Mouse (Mus musculus): ENCODE results near the gene Trim47. TPM values are rescaled to one million over a fixed set of nuclear protein-coding genes. Genes with fewer than 3 reads are reported as not detected.

The Trim47 gene
- polyA plus RNA-seq, 1 experiment = 101 TPM

- H3K4me2 ChIP-seq (ENCODE audit: low read depth) = no peak overlapping the region
- no peaks in the 10 kb centered on the region for H3K79me2 ChIP-seq (ENCODE audit: control insufficient read depth, insufficient read depth)
- no peak overlapping the region for H3K4me3 ChIP-seq
- no peak overlapping the region for H3ac ChIP-seq (ENCODE audit: control insufficient read depth, insufficient read length)
- no peak for TF ChIP-seq E2F4 (IDR thresholded peaks at IDR 0.05; ENCODE audit: insufficient read depth)
- no peak for TF ChIP-seq MAX (IDR thresholded peaks at IDR 0.05; ENCODE audit: low read depth)
- TF ChIP-seq POLR2A (IDR thresholded peaks at IDR 0.05; ENCODE audit: insufficient read length, low read depth) = no peak
- TF ChIP-seq REST (IDR thresholded peaks at IDR 0.05; ENCODE audit: insufficient read depth, insufficient read length) = no peak
- no peak for TF ChIP-seq USF1 (IDR thresholded peaks at IDR 0.05; ENCODE audit: low read depth)
- no peak for TF ChIP-seq TCF3 (IDR thresholded peaks at IDR 0.05; ENCODE audit: insufficient read length, low read depth)
- no peak for TF ChIP-seq MYOG (IDR thresholded peaks at IDR 0.05; ENCODE audit: control insufficient read depth in 1 of 3, insufficient read depth in 1 of 3, insufficient read length in 2 of 3, low read depth in 2 of 3)
- H3K27me3 ChIP-seq (ENCODE audit: control insufficient read depth, insufficient read depth, insufficient read length) = no peaks in the 10 kb centered on the region
- H3K36me3 ChIP-seq (ENCODE audit: control insufficient read depth, insufficient read depth) = no peaks in the 10 kb centered on the region
Observed at GRCm38 (mm10) chr11:116117819-116118218, 9.2 kb downstream of the Trim47 start.

- H3K27me3 ChIP-seq (ENCODE audit: control insufficient read depth, insufficient read depth, insufficient read length) = no peaks in the 10 kb centered on the region
- TF ChIP-seq TCF12 (IDR thresholded peaks at IDR 0.05; ENCODE audit: insufficient read depth, poor library complexity, severe bottlenecking) (no peak), REST (IDR thresholded peaks at IDR 0.05; ENCODE audit: insufficient read depth, insufficient read length) (no peak), MYOD1 (IDR thresholded peaks at IDR 0.05; ENCODE audit: control insufficient read depth in 1 of 3, insufficient read length in 2 of 3, low read depth in 2 of 3) (no peak), CEBPB (IDR thresholded peaks at IDR 0.05; ENCODE audit: insufficient read depth, poor library complexity, severe bottlenecking) (no peak), TCF3 (IDR thresholded peaks at IDR 0.05; ENCODE audit: insufficient read length, low read depth) (no peak), POLR2A (IDR thresholded peaks at IDR 0.05; ENCODE audit: insufficient read length, low read depth) (no peak), POLR2AphosphoS2 (IDR thresholded peaks at IDR 0.05; ENCODE audit: insufficient read length, low read depth) (no peak), USF1 (IDR thresholded peaks at IDR 0.05; ENCODE audit: low read depth) (no peak), SRF (IDR thresholded peaks at IDR 0.05; ENCODE audit: control insufficient read depth, insufficient read length, low read depth) (no peak), MYOG (IDR thresholded peaks at IDR 0.05; ENCODE audit: control insufficient read depth in 1 of 3, insufficient read depth in 1 of 3, insufficient read length in 2 of 3, low read depth in 2 of 3) (no peak), MAX (IDR thresholded peaks at IDR 0.05; ENCODE audit: low read depth) (no peak), E2F4 (IDR thresholded peaks at IDR 0.05; ENCODE audit: insufficient read depth) (no peak)
- no peaks in the 10 kb centered on the region for H3K36me3 ChIP-seq (ENCODE audit: control insufficient read depth, insufficient read depth)
- H3K4me3 ChIP-seq = no peak overlapping the region
- H3ac ChIP-seq (ENCODE audit: control insufficient read depth, insufficient read length) = no peak overlapping the region
- no peaks in the 10 kb centered on the region for H3K79me2 ChIP-seq (ENCODE audit: control insufficient read depth, insufficient read depth)
- H3K4me2 ChIP-seq (ENCODE audit: low read depth) = no peak overlapping the region
Observed at GRCm38 (mm10) chr11:116117241-116117640, 9.8 kb downstream of the Trim47 start.

- Histone ChIP-seq H3K4me2 (ENCODE audit: low read depth) (no peak overlapping the region), H3K79me2 (ENCODE audit: control insufficient read depth, insufficient read depth) (peaks cover 11% of the 10 kb centered on the region), H3ac (ENCODE audit: control insufficient read depth, insufficient read length) (no peak overlapping the region), H3K27me3 (ENCODE audit: control insufficient read depth, insufficient read depth, insufficient read length) (no peaks in the 10 kb centered on the region), H3K4me3 (no peak overlapping the region), H3K36me3 (ENCODE audit: control insufficient read depth, insufficient read depth) (no peaks in the 10 kb centered on the region)
- TF ChIP-seq REST (IDR thresholded peaks at IDR 0.05; ENCODE audit: insufficient read depth, insufficient read length) (no peak), CEBPB (IDR thresholded peaks at IDR 0.05; ENCODE audit: insufficient read depth, poor library complexity, severe bottlenecking) (no peak), SRF (IDR thresholded peaks at IDR 0.05; ENCODE audit: control insufficient read depth, insufficient read length, low read depth) (no peak)
Observed at GRCm38 (mm10) chr11:116111611-116112203, 15.3 kb downstream of the Trim47 start.

GRCm38 (mm10) chr11:116111067-116111466 lies 15.9 kb downstream of the Trim47 start:
- TF ChIP-seq TCF3 (IDR thresholded peaks at IDR 0.05; ENCODE audit: insufficient read length, low read depth) (no peak), TCF12 (IDR thresholded peaks at IDR 0.05; ENCODE audit: insufficient read depth, poor library complexity, severe bottlenecking) (no peak), CEBPB (IDR thresholded peaks at IDR 0.05; ENCODE audit: insufficient read depth, poor library complexity, severe bottlenecking) (no peak), MYOG (IDR thresholded peaks at IDR 0.05; ENCODE audit: control insufficient read depth in 1 of 3, insufficient read depth in 1 of 3, insufficient read length in 2 of 3, low read depth in 2 of 3) (no peak), POLR2A (IDR thresholded peaks at IDR 0.05; ENCODE audit: insufficient read length, low read depth) (no peak), POLR2AphosphoS2 (IDR thresholded peaks at IDR 0.05; ENCODE audit: insufficient read length, low read depth) (no peak), MYOD1 (IDR thresholded peaks at IDR 0.05; ENCODE audit: control insufficient read depth in 1 of 3, insufficient read length in 2 of 3, low read depth in 2 of 3) (no peak)
- peaks cover 11% of the 10 kb centered on the region for H3K79me2 ChIP-seq (ENCODE audit: control insufficient read depth, insufficient read depth)
- H3K4me3 ChIP-seq = peak overlapping the region; percentile 78
- H3K27me3 ChIP-seq (ENCODE audit: control insufficient read depth, insufficient read depth, insufficient read length) = no peaks in the 10 kb centered on the region
- no peaks in the 10 kb centered on the region for H3K36me3 ChIP-seq (ENCODE audit: control insufficient read depth, insufficient read depth)
- no peak overlapping the region for H3ac ChIP-seq (ENCODE audit: control insufficient read depth, insufficient read length)
- H3K4me2 ChIP-seq (ENCODE audit: low read depth) = peak overlapping the region; percentile 79

- Histone ChIP-seq H3ac (ENCODE audit: control insufficient read depth, insufficient read length) (peak overlapping the region; percentile 66), H3K4me2 (ENCODE audit: low read depth) (peak overlapping the region; percentile 79), H3K79me2 (ENCODE audit: control insufficient read depth, insufficient read depth) (peaks cover 11% of the 10 kb centered on the region), H3K27me3 (ENCODE audit: control insufficient read depth, insufficient read depth, insufficient read length) (no peaks in the 10 kb centered on the region), H3K4me3 (peak overlapping the region; percentile 78), H3K36me3 (ENCODE audit: control insufficient read depth, insufficient read depth) (no peaks in the 10 kb centered on the region)
- TF ChIP-seq E2F4 (IDR thresholded peaks at IDR 0.05; ENCODE audit: insufficient read depth) (no peak), REST (IDR thresholded peaks at IDR 0.05; ENCODE audit: insufficient read depth, insufficient read length) (no peak), POLR2A (IDR thresholded peaks at IDR 0.05; ENCODE audit: insufficient read length, low read depth) (no peak), USF1 (IDR thresholded peaks at IDR 0.05; ENCODE audit: low read depth) (no peak), TCF12 (IDR thresholded peaks at IDR 0.05; ENCODE audit: insufficient read depth, poor library complexity, severe bottlenecking) (no peak)
Observed at GRCm38 (mm10) chr11:116110540-116110939, 16.5 kb downstream of the Trim47 start.
